Mouse (Mus musculus): ENCODE measurements at regions not wholly inside any gene's neighbourhood (a gene's known extent, or its start where the extent isn't known, plus 50 kb on each side); places are given as distances from the start of the nearest gene placed in this dataset.

DNA sequence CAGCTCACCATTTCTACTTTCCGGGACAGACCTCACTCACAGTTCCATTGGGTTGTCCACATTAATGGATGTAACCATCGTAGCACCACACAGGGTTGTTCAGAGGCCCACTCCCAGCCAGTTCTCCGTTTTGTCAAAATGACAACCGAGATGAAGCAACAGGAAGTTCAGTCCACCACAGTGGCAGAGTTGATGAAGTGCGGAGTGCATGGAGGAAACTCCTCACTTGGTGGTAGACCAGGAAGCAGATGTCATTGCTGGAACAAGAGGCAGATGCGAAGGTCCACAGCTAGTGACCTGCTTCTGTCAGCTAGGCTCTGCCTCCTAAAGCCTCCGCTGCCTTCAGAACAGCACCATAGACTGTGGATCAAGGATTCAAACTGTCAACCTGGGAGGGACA, 59.5 kb upstream of the Dhx15 start:
- Histone ChIP-seq H3K27ac (ENCODE audit: insufficient read depth, low read depth, low read length) (no peak overlapping the region), H3K4me3 (ENCODE audit: insufficient read depth, low read depth, low read length) (no peak overlapping the region), H3K4me1 (ENCODE audit: control insufficient read depth, insufficient read depth, low read length) (peaks cover 1% of the 10 kb centered on the region; the same call in 1 of the 2 replicates)
- no peak for TF ChIP-seq CTCF (IDR thresholded peaks at IDR 0.05; ENCODE audit: insufficient read depth, low read depth, low read length)
- no peak for TF ChIP-seq POLR2A (IDR thresholded peaks at IDR 0.05; ENCODE audit: insufficient read depth, low read depth, low read length)
- 89% methylated on average over 7 of the region's 7 CpGs for WGBS

DNA sequence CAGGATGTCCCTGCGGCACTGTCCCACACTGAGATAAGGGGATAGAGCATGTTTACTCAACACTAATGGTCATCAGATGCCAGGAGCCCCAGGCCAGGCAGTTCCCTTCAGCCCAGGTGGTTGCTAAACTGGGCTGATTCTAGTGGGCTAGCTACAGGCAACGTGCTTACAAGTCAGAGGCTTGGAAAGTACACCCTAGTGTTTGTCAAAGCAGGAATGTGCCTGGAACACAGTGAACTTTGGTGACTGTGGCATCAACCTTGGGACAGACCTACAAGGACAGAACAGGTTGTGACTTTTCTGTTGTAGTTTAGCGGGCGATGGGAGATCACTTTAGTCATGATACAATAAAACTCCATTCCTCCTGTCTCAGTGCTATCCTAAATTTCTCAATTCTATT, 53.6 kb upstream of the Dhx15 start:
- TF ChIP-seq CTCF (IDR thresholded peaks at IDR 0.05; ENCODE audit: insufficient read depth, low read depth, low read length) (no peak), POLR2A (IDR thresholded peaks at IDR 0.05; ENCODE audit: insufficient read depth, low read depth, low read length) (no peak)
- whole genome bisulfite sequencing, result 92% methylated on average over 4 of the region's 4 CpGs

DNA sequence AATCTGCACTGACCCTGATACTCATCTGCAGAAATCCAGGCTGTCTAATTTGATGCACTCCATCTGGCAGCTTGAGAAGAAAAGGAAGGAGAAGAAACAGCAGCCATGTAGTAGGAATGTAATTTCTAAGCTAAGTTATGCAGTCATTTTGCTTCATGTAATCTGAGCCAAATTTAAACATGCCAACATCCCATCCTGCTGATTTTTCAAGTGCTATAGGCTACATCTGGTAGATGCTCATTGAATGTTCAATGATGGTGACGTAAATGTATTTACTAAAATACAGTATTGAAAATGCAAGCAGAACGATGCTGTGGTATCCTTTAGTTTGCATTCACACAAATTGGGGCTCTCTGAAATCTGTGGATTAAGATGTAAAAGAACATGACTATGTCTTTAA, 52.1 kb upstream of the Dhx15 start:
- no peak for TF ChIP-seq CTCF (IDR thresholded peaks at IDR 0.05; ENCODE audit: insufficient read depth, low read depth, low read length)
- no peak for TF ChIP-seq POLR2A (IDR thresholded peaks at IDR 0.05; ENCODE audit: insufficient read depth, low read depth, low read length)
- no peak overlapping the region for H3K4me3 ChIP-seq (ENCODE audit: insufficient read depth, low read depth, low read length)
- no peak overlapping the region for H3K27ac ChIP-seq (ENCODE audit: insufficient read depth, low read depth, low read length)
- H3K4me1 ChIP-seq (ENCODE audit: control insufficient read depth, insufficient read depth, low read length), result peaks cover 3% of the 10 kb centered on the region; the same call in 1 of the 2 replicates
- WGBS, result 79% methylated on average over 2 of the region's 2 CpGs

More for the DNA sequence above, 53.6 kb upstream of the Dhx15 start:
- Histone ChIP-seq H3K27ac (ENCODE audit: insufficient read depth, low read depth, low read length) (no peak overlapping the region), H3K4me1 (ENCODE audit: control insufficient read depth, insufficient read depth, low read length) (peaks cover 3% of the 10 kb centered on the region; the same call in 1 of the 2 replicates), H3K4me3 (ENCODE audit: insufficient read depth, low read depth, low read length) (no peak overlapping the region)

DNA sequence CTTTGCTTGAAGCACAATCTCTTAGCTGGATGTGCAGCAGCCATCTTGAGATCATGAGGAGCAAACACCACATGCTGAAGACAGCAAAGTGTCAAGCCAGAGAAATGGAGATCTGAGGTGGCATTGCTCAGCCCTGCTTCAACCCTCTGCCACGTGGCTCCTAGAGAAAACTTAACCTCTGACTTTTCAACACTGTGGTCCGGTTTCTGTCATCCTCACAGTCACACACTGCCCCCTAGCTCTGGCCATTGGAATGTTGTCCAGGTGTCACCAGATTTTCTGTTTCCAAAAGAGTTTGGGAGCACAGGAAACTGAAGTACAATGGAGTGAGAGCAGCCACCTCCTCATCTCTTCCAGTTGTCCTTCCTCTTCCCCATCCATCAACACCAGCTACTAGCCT, 50.2 kb upstream of the Dhx15 start:
- Histone ChIP-seq H3K4me1 (ENCODE audit: control insufficient read depth, insufficient read depth, low read length) (peaks cover 3% of the 10 kb centered on the region; the same call in 1 of the 2 replicates), H3K4me3 (ENCODE audit: insufficient read depth, low read depth, low read length) (no peak overlapping the region), H3K27ac (ENCODE audit: insufficient read depth, low read depth, low read length) (no peak overlapping the region)
- TF ChIP-seq POLR2A (IDR thresholded peaks at IDR 0.05; ENCODE audit: insufficient read depth, low read depth, low read length), result no peak
- 38% methylated on average over 2 of the region's 2 CpGs for WGBS

Data from olfactory bulb, adult 2 months (tissue).